Mouse (Mus musculus): ENCODE results near the gene 0610037L13Rik. TPM values are rescaled to one million over a fixed set of nuclear protein-coding genes. Genes with fewer than 3 reads are reported as not detected.
A peak's percentile ranks its signal among the peaks of the same experiment; 100 is the strongest.

The 0610037L13Rik gene
- polyA plus RNA-seq, 1 experiment from 2014 or later = 98.6 TPM

- no peak for ATAC-seq
- Histone ChIP-seq H3K4me3 (ENCODE audit: low read length) (no peak overlapping the region), H3K4me2 (ENCODE audit: low read length) (no peak overlapping the region), H3K27ac (ENCODE audit: low read depth, low read length) (no peak overlapping the region), H3K9me3 (ENCODE audit: control insufficient read depth, low read length) (no peaks in the 10 kb centered on the region), H3K36me3 (ENCODE audit: control insufficient read depth, insufficient read depth, low read length) (peaks cover 17% of the 10 kb centered on the region), H3K9ac (ENCODE audit: low read depth, low read length) (no peak overlapping the region), H3K4me1 (ENCODE audit: control insufficient read depth, insufficient read depth, low read depth, low read length) (no peaks in the 10 kb centered on the region), H3K27me3 (replicated peaks; ENCODE audit: control insufficient read depth, insufficient read depth, low read length) (no peaks in the 10 kb centered on the region)
- 81% methylated on average over 5 of the region's 5 CpGs for WGBS
Observed at GRCm38 (mm10) chr4:107899211-107899927, 9.8 kb downstream of the 0610037L13Rik start.

GRCm38 (mm10) chr4:107900206-107900605 lies 10.6 kb downstream of the 0610037L13Rik start:
- H3K36me3 ChIP-seq (ENCODE audit: control insufficient read depth, insufficient read depth, low read length) = peaks cover 12% of the 10 kb centered on the region
- 92% methylated on average over 3 of the region's 3 CpGs for WGBS
- ATAC-seq = no peak
- H3K4me3 ChIP-seq (ENCODE audit: low read length) = no peak overlapping the region
- H3K27me3 ChIP-seq (replicated peaks; ENCODE audit: control insufficient read depth, insufficient read depth, low read length) = no peaks in the 10 kb centered on the region
- H3K9me3 ChIP-seq (ENCODE audit: control insufficient read depth, low read length) = no peaks in the 10 kb centered on the region
- H3K9ac ChIP-seq (ENCODE audit: low read depth, low read length) = no peak overlapping the region
- H3K4me1 ChIP-seq (ENCODE audit: control insufficient read depth, insufficient read depth, low read depth, low read length) = no peaks in the 10 kb centered on the region
- no peak overlapping the region for H3K4me2 ChIP-seq (ENCODE audit: low read length)
- no peak overlapping the region for H3K27ac ChIP-seq (ENCODE audit: low read depth, low read length)

- Histone ChIP-seq H3K9me3 (ENCODE audit: control insufficient read depth, low read length) (no peaks in the 10 kb centered on the region), H3K27ac (ENCODE audit: low read depth, low read length) (no peak overlapping the region), H3K9ac (ENCODE audit: low read depth, low read length) (no peak overlapping the region), H3K4me1 (ENCODE audit: control insufficient read depth, insufficient read depth, low read depth, low read length) (no peaks in the 10 kb centered on the region), H3K4me3 (ENCODE audit: low read length) (no peak overlapping the region), H3K4me2 (ENCODE audit: low read length) (no peak overlapping the region), H3K36me3 (ENCODE audit: control insufficient read depth, insufficient read depth, low read length) (no peaks in the 10 kb centered on the region; the same call in 1 of the 2 replicates), H3K27me3 (replicated peaks; ENCODE audit: control insufficient read depth, insufficient read depth, low read length) (no peaks in the 10 kb centered on the region)
- ATAC-seq = no peak
- WGBS = 94% methylated on average over 10 of the region's 10 CpGs
Observed at GRCm38 (mm10) chr4:107904252-107904651, 14.6 kb downstream of the 0610037L13Rik start.

- no peaks in the 10 kb centered on the region for H3K9me3 ChIP-seq (ENCODE audit: control insufficient read depth, low read length)
- no peak overlapping the region for H3K27ac ChIP-seq (ENCODE audit: low read depth, low read length)
- 91% methylated on average over 9 of the region's 9 CpGs for WGBS
- no peak overlapping the region for H3K9ac ChIP-seq (ENCODE audit: low read depth, low read length)
- ATAC-seq = no peak
- peaks cover 1% of the 10 kb centered on the region; the same call in 1 of the 2 replicates for H3K36me3 ChIP-seq (ENCODE audit: control insufficient read depth, insufficient read depth, low read length)
- no peaks in the 10 kb centered on the region for H3K27me3 ChIP-seq (replicated peaks; ENCODE audit: control insufficient read depth, insufficient read depth, low read length)
- no peaks in the 10 kb centered on the region for H3K4me1 ChIP-seq (ENCODE audit: control insufficient read depth, insufficient read depth, low read depth, low read length)
- H3K4me2 ChIP-seq (ENCODE audit: low read length) = no peak overlapping the region
- H3K4me3 ChIP-seq (ENCODE audit: low read length) = no peak overlapping the region
Observed at GRCm38 (mm10) chr4:107906561-107906960, 16.9 kb downstream of the 0610037L13Rik start.

- Histone ChIP-seq H3K4me3 (ENCODE audit: low read length) (no peak overlapping the region), H3K9me3 (ENCODE audit: control insufficient read depth, low read length) (no peaks in the 10 kb centered on the region), H3K4me1 (ENCODE audit: control insufficient read depth, insufficient read depth, low read depth, low read length) (no peaks in the 10 kb centered on the region), H3K36me3 (ENCODE audit: control insufficient read depth, insufficient read depth, low read length) (peaks cover 9% of the 10 kb centered on the region), H3K9ac (ENCODE audit: low read depth, low read length) (no peak overlapping the region), H3K27ac (ENCODE audit: low read depth, low read length) (no peak overlapping the region), H3K27me3 (replicated peaks; ENCODE audit: control insufficient read depth, insufficient read depth, low read length) (no peaks in the 10 kb centered on the region), H3K4me2 (ENCODE audit: low read length) (no peak overlapping the region)
- no peak for ATAC-seq
- WGBS = 92% methylated on average over 4 of the region's 4 CpGs
Observed at GRCm38 (mm10) chr4:107910020-107910419, 20.4 kb downstream of the 0610037L13Rik start.

- no peak overlapping the region for H3K9ac ChIP-seq (ENCODE audit: low read depth, low read length)
- ATAC-seq = no peak
- H3K4me3 ChIP-seq (ENCODE audit: low read length) = no peak overlapping the region
- H3K4me2 ChIP-seq (ENCODE audit: low read length) = no peak overlapping the region
- no peaks in the 10 kb centered on the region for H3K27me3 ChIP-seq (replicated peaks; ENCODE audit: control insufficient read depth, insufficient read depth, low read length)
- no peak overlapping the region for H3K27ac ChIP-seq (ENCODE audit: low read depth, low read length)
- WGBS = 84% methylated on average over 2 of the region's 2 CpGs
- H3K4me1 ChIP-seq (ENCODE audit: control insufficient read depth, insufficient read depth, low read depth, low read length) = peaks cover 7% of the 10 kb centered on the region; the same call in 1 of the 2 replicates
- no peaks in the 10 kb centered on the region for H3K9me3 ChIP-seq (ENCODE audit: control insufficient read depth, low read length)
- no peaks in the 10 kb centered on the region for H3K36me3 ChIP-seq (ENCODE audit: control insufficient read depth, insufficient read depth, low read length)
Observed at GRCm38 (mm10) chr4:107920336-107920735, 30.7 kb downstream of the 0610037L13Rik start.

GRCm38 (mm10) chr4:107921152-107921695 lies 31.6 kb downstream of the 0610037L13Rik start:
- Histone ChIP-seq H3K9me3 (ENCODE audit: control insufficient read depth, low read length) (no peaks in the 10 kb centered on the region), H3K27ac (ENCODE audit: low read depth, low read length) (no peak overlapping the region), H3K4me1 (ENCODE audit: control insufficient read depth, insufficient read depth, low read depth, low read length) (peaks cover 7% of the 10 kb centered on the region; the same call in 1 of the 2 replicates), H3K4me2 (ENCODE audit: low read length) (no peak overlapping the region), H3K9ac (ENCODE audit: low read depth, low read length) (no peak overlapping the region), H3K27me3 (replicated peaks; ENCODE audit: control insufficient read depth, insufficient read depth, low read length) (no peaks in the 10 kb centered on the region), H3K4me3 (ENCODE audit: low read length) (no peak overlapping the region), H3K36me3 (ENCODE audit: control insufficient read depth, insufficient read depth, low read length) (no peaks in the 10 kb centered on the region)
- no peak for ATAC-seq
- 75% methylated on average over 8 of the region's 8 CpGs for WGBS

- peak overlapping the region; percentile 2 for H3K4me2 ChIP-seq (ENCODE audit: low read length)
- H3K27me3 ChIP-seq (replicated peaks; ENCODE audit: control insufficient read depth, insufficient read depth, low read length) = no peaks in the 10 kb centered on the region
- no peaks in the 10 kb centered on the region for H3K9me3 ChIP-seq (ENCODE audit: control insufficient read depth, low read length)
- H3K9ac ChIP-seq (ENCODE audit: low read depth, low read length) = no peak overlapping the region
- WGBS = 58% methylated on average over 4 of the region's 4 CpGs
- no peak overlapping the region for H3K27ac ChIP-seq (ENCODE audit: low read depth, low read length)
- peaks cover 7% of the 10 kb centered on the region; the same call in 1 of the 2 replicates for H3K4me1 ChIP-seq (ENCODE audit: control insufficient read depth, insufficient read depth, low read depth, low read length)
- ATAC-seq = no peak
- H3K36me3 ChIP-seq (ENCODE audit: control insufficient read depth, insufficient read depth, low read length) = no peaks in the 10 kb centered on the region
- H3K4me3 ChIP-seq (ENCODE audit: low read length) = no peak overlapping the region
Observed at GRCm38 (mm10) chr4:107921952-107922351, 32.3 kb downstream of the 0610037L13Rik start.

GRCm38 (mm10) chr4:107923145-107923802 lies 33.7 kb downstream of the 0610037L13Rik start, which contains the start of gene Cpt2:
Cpt2 (minus strand) TSS chr4:107923610.
- peak within 1 kb of the TSS; percentile 58; the same call in 1 of the 2 replicates for H3K27ac ChIP-seq (ENCODE audit: low read depth, low read length)
- peak within 1 kb of the TSS; percentile 69 for H3K4me3 ChIP-seq (ENCODE audit: low read length)
- peaks cover 7% of the 10 kb centered on the region; the same call in 1 of the 2 replicates for H3K4me1 ChIP-seq (ENCODE audit: control insufficient read depth, insufficient read depth, low read depth, low read length)
- no peaks in the 10 kb centered on the region for H3K27me3 ChIP-seq (replicated peaks; ENCODE audit: control insufficient read depth, insufficient read depth, low read length)
- H3K4me2 ChIP-seq (ENCODE audit: low read length) = peak within 1 kb of the TSS; percentile 72
- peak within 1 kb of the TSS; percentile 79 for H3K9ac ChIP-seq (ENCODE audit: low read depth, low read length)
- H3K9me3 ChIP-seq (ENCODE audit: control insufficient read depth, low read length) = no peaks in the 10 kb centered on the region
- ATAC-seq = peak; percentile 91
- H3K36me3 ChIP-seq (ENCODE audit: control insufficient read depth, insufficient read depth, low read length) = no peaks in the 10 kb centered on the region
- WGBS = under 1% methylated on average over 35 of the region's 38 CpGs

Data from hindbrain, embryonic 16.5 days (tissue).